Mouse (Mus musculus) stomach, embryonic 14.5 days (tissue): ENCODE results near the gene Slc22a14. TPM values are rescaled to one million over a fixed set of nuclear protein-coding genes. Genes with fewer than 3 reads are reported as not detected.

Experiments
- ATAC-seq: fragments of 200-750 bp; cut with Nextera tagmentation; 2 replicates; pipeline ENCODE4 v1.8.0; 2017; ENCODE audit warnings: low read depth, moderate TSS enrichment; ENCODE audit not compliant: insufficient number of reproducible peaks, insufficient read depth, low FRiP score
- H3K27ac ChIP-seq: fragments of 300-500 bp; sonication (generic); 2 replicates; pipeline ENCODE4 v1.5.1; 2014; ENCODE audit warnings: mild to moderate bottlenecking, low read length, moderate library complexity, mixed read lengths
- H3K27me3 ChIP-seq: fragments of 300-500 bp; sonication (generic); 2 replicates; pipeline ENCODE4 v1.6.1; 2014; ENCODE audit warnings: low read length, control low read depth, mixed read lengths; ENCODE audit not compliant: control insufficient read depth, insufficient read depth
- H3K36me3 ChIP-seq: fragments of 300-500 bp; sonication (generic); 2 replicates; pipeline ENCODE4 v1.6.1; 2014; ENCODE audit warnings: mild to moderate bottlenecking, control low read depth, low read length, moderate library complexity, mixed read lengths; ENCODE audit not compliant: control insufficient read depth, insufficient read depth
- H3K4me1 ChIP-seq: fragments of 300-500 bp; sonication (generic); 2 replicates; pipeline ENCODE4 v1.6.1; 2014; ENCODE audit warnings: low read length, control low read depth, mixed read lengths; ENCODE audit not compliant: control insufficient read depth, insufficient read depth
- H3K4me2 ChIP-seq: fragments of 300-500 bp; sonication (generic); replicated peaks from 2 replicates; pipeline ENCODE4 v1.6.1; 2014; ENCODE audit warnings: low read depth, low read length, control low read depth
- H3K4me3 ChIP-seq: fragments of 300-500 bp; sonication (generic); 2 replicates; pipeline ENCODE4 v1.5.1; 2014; ENCODE audit warnings: low read depth, low read length, control low read depth
- H3K9ac ChIP-seq: fragments of 300-500 bp; sonication (generic); replicated peaks from 2 replicates; pipeline ENCODE4 v1.6.1; 2014; ENCODE audit warnings: low read depth, mild to moderate bottlenecking, control low read depth, low read length, moderate library complexity, mixed read lengths
- H3K9me3 ChIP-seq: fragments of 300-500 bp; sonication (generic); 2 replicates; pipeline ENCODE4 v1.6.1; 2016; ENCODE audit warnings: low read depth, low read length, control low read depth; ENCODE audit not compliant: control insufficient read depth
- WGBS: fragments of 180-500 bp; shearing (Covaris S2); extraction: QIAGEN DNeasy Blood & Tissue Kit; methylation state at CpG from one replicate; pipeline ENCODE4 v1.1.7; 2014; 5-methylcytosine and 5-hydroxymethylcytosine counted together
- polyA plus RNA-seq: library from polyadenylated mRNA; unstranded; fragments of >200 nt; fragmentation: Nextera tagmentation; extraction: Ambion mirVana; gene quantifications from 2 replicates; pipeline ENCODE4 v1.2.1, GENCODE M21; 2014

The Slc22a14 gene
- polyA plus RNA-seq, 1 experiment from 2014 or later: not detected

DNA sequence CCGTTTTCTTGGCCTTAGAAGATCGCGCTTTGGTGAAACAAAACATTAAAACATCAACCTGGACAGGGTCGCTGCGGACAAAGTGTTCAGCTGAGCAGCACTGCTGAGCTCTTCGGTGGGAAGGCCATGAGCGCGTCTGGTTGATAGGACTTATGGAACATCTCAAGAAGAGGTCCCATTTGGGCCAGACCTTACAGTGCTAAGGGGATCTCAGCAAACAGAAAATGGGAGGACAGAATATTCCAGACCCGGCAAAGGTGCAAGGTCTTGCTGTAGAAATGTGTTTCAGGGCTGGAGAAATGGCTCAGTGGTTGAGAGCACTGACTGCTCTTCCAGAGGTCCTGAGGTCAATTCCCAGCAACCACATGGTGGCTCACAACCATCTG, 42.1 kb downstream of the Slc22a14 start:
- H3K36me3 ChIP-seq: no peaks in the 10 kb centered on the region
- no peaks in the 10 kb centered on the region for H3K27me3 ChIP-seq
- peaks cover 5% of the 10 kb centered on the region; the same call in 1 of the 2 replicates for H3K4me1 ChIP-seq
- H3K9ac ChIP-seq: peak overlapping the region; percentile 46
- WGBS: 5% methylated on average over 9 of the region's 9 CpGs
- peak overlapping the region; percentile 79 for H3K4me3 ChIP-seq
- no peak for ATAC-seq
- peak overlapping the region; percentile 90 for H3K27ac ChIP-seq
- H3K4me2 ChIP-seq: peak overlapping the region; percentile 80
- no peaks in the 10 kb centered on the region for H3K9me3 ChIP-seq

DNA sequence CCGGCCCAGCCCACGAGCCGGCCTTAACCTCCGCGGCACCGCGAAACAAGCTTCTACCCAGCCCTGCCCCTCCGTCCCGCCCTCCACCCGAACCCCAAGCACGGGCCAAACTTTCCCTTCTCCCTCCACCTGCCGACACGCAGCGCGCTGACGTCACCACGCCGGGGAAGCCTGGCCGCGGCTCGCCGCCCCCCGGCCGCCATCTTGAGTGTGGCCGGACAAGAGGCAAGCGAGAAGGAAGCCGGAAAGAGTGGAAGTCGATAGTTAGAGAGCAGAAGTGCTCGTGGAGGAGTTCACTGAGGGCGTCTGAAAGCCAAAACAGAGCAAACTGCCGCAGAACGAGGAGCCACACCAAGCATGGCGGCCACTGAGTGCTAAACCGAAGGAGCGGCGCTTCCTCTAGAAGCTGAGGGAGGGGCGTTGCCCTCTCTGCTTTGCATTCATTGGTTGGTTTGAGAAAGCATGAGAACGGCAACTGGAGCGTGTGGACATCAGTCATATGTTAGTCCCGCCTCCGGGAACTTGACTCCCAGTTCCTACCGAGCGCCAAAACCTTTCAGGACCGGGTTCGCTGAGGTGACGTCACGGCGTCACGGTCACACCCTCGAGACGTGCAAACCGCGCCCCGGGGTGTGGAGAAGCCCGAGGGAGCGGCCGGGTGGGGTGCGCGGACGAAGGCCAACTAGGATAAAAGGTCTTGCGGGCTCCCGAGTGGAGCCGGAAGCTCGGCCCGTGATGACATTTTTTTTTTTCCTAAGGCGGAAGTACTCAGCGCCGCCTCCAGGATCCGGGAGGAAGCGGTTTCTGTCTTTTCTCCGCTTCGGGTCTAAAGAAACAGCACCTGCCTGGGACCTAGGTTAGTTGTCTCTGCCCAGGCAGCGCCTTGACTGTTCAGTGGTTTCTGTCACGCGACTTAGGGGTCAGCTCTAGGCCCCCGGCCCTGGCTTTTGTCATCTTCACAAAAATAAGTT, 42.8 kb downstream of the Slc22a14 start, which contains the start of gene Oxsr1:
Gene Oxsr1, minus strand, starts transcription at position 139 of the 971 bp plus-strand sequence.
- no peaks in the 10 kb centered on the region for H3K36me3 ChIP-seq

DNA sequence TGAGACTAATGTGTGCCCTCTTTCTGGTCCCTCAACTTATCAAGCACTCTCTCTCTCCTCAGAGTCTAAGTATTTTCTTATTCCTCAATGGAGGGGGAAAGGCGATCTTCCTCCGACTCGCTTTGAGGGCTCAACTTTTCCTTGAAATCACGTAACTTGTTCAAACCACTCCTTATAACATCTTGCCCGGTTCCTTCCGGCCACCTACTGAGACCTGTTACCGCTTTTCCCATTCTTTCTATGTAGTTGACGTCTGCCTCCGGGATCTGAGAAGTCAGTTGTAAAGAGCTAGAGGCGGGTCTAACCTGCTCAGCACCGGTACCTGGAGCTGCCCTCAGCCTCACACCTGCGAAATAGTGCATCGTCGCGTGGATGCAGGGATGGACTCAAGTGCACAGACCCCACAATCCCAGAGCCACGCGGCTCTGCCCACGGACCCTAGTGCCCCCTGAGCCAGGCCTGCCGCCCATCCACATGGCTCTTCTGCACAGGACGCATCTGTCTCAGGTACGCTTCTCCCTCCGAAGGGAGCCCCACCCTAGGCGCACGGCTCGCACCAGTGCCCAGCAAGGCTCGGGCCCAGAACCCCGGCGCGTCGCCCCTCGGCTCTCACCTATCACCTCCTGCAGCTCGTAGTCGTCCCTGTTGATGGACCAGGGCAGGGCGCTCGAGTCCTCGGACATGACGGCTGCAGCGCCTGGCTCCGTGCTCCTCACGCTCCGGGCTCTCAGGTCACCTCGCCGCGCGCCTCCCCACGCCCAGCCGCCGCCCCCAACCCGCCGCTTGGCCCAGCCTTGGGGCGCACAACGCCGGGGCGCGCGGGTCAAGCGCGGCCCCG, 43.7 kb downstream of the Slc22a14 start:
- Histone ChIP-seq H3K27ac (peak overlapping the region; percentile 90), H3K4me2 (peak overlapping the region; percentile 80), H3K27me3 (no peaks in the 10 kb centered on the region), H3K9me3 (no peaks in the 10 kb centered on the region), H3K4me3 (peak overlapping the region; percentile 79), H3K36me3 (no peaks in the 10 kb centered on the region), H3K4me1 (peaks cover 5% of the 10 kb centered on the region; the same call in 1 of the 2 replicates), H3K9ac (peak overlapping the region; percentile 67)
- under 1% methylated on average over 59 of the region's 59 CpGs for WGBS
- ATAC-seq: peak; percentile 11; the same call in 1 of the 2 replicates

More for the DNA sequence above, 42.8 kb downstream of the Slc22a14 start, which contains the start of gene Oxsr1:
- peak; percentile 97 for ATAC-seq
- Histone ChIP-seq H3K27ac (peak within 1 kb of the TSS; percentile 90), H3K9me3 (no peaks in the 10 kb centered on the region), H3K4me2 (peak within 1 kb of the TSS; percentile 80), H3K4me1 (peaks cover 5% of the 10 kb centered on the region; the same call in 1 of the 2 replicates), H3K27me3 (no peaks in the 10 kb centered on the region), H3K4me3 (peak within 1 kb of the TSS; percentile 79), H3K9ac (peak within 1 kb of the TSS; percentile 67)
- under 1% methylated on average over 75 of the region's 76 CpGs for WGBS

DNA sequence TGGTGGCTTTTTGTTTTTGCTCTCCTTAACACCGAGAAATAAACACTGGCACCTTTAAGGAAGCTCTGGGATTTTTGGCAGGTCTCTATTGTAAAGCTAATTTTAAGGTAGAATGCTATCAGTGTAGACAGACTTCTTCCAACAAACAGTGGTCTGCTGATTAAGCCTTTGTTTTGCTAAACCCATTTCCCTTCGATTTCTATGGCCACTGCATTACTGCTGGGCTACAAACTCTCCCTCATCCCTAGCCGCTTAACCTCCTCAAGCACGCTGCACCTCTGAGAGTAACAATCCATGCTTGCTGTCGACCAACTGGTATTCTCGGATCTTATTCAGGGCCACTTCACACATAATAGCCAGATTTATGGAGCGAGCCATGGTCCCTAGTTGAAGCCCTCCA, 44.4 kb downstream of the Slc22a14 start:
- ATAC-seq: no peak
- H3K4me1 ChIP-seq: peaks cover 5% of the 10 kb centered on the region; the same call in 1 of the 2 replicates
- H3K9me3 ChIP-seq: no peaks in the 10 kb centered on the region
- H3K27me3 ChIP-seq: no peaks in the 10 kb centered on the region
- H3K36me3 ChIP-seq: no peaks in the 10 kb centered on the region
- WGBS: 12% methylated on average over 7 of the region's 7 CpGs
- peak overlapping the region; percentile 79 for H3K4me3 ChIP-seq
- no peak overlapping the region for H3K27ac ChIP-seq
- peak overlapping the region; percentile 6; the same call in 1 of the 2 replicates for H3K9ac ChIP-seq
- peak overlapping the region; percentile 80 for H3K4me2 ChIP-seq

DNA sequence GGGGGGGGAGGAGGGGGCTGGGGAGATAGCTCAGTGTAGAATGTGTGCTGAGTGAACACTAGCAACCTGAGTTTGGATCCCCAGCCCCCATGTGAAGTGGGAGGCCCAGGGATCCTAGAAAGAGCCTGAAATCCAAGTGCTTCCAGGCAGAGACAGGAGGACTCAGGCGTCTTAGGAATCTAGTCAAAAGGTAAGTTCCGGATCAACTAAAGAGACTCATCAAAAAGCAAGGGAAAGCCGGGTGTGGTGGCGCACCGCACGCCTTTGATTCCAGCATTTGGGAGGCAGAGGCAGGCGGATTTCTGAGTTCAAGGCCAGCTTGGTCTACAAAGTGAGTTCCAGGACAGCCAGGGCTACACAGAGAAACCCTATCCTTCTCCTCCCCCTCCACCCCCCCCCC, 44.9 kb downstream of the Slc22a14 start:
- Histone ChIP-seq H3K9ac (no peak overlapping the region), H3K4me3 (no peak overlapping the region), H3K4me1 (peaks cover 5% of the 10 kb centered on the region; the same call in 1 of the 2 replicates), H3K27me3 (no peaks in the 10 kb centered on the region), H3K36me3 (no peaks in the 10 kb centered on the region), H3K4me2 (peak overlapping the region; percentile 80), H3K27ac (no peak overlapping the region), H3K9me3 (no peaks in the 10 kb centered on the region)
- WGBS: 84% methylated on average over 7 of the region's 7 CpGs
- ATAC-seq: no peak

DNA sequence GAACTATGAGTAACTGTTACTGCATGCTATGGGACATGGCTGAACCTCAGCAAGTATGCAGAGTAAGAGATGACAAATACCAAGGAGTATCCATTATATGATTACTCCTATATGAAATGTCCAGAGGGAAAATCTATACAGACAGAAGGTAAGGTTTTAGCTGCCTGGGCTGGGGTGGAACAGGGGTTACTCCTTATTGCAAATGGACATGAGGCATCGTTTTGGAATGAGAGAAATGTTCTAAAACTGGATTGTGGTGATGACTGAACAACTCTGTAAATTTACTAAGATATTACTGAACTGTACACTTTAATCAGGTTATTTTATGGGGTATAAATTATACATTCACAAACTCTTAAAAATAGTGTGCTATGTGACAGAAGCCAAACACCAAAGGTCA, 46.5 kb downstream of the Slc22a14 start:
- no peak for ATAC-seq
- Histone ChIP-seq H3K9ac (no peak overlapping the region), H3K9me3 (no peaks in the 10 kb centered on the region), H3K27ac (no peak overlapping the region), H3K4me1 (peaks cover 5% of the 10 kb centered on the region; the same call in 1 of the 2 replicates), H3K4me2 (no peak overlapping the region), H3K4me3 (no peak overlapping the region), H3K36me3 (no peaks in the 10 kb centered on the region), H3K27me3 (no peaks in the 10 kb centered on the region)
- WGBS: 88% methylated on average over 1 of the region's 1 CpGs

DNA sequence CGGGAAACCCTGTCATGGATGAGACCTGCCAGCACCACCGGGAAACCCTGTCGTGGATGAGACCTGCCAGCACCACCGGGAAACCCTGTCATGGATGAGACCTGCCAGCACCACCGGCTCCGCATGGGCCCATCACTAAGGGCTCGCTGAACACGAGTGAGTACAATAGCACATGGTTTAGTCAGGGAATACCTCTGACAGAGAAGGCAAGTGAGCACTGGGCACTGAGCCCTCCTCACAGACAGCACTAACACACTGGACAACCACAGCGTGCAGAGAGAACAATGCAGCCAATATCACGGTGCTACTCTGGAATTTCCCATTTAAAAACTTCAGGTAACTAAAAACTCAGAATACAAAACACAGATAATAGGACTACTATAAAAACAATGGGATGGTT, 52.3 kb downstream of the Slc22a14 start:
- Histone ChIP-seq H3K4me1 (no peaks in the 10 kb centered on the region), H3K4me3 (no peak overlapping the region), H3K9ac (no peak overlapping the region), H3K36me3 (no peaks in the 10 kb centered on the region), H3K9me3 (no peaks in the 10 kb centered on the region), H3K27ac (no peak overlapping the region), H3K27me3 (no peaks in the 10 kb centered on the region), H3K4me2 (no peak overlapping the region)
- 93% methylated on average over 10 of the region's 10 CpGs for WGBS
- no peak for ATAC-seq

DNA sequence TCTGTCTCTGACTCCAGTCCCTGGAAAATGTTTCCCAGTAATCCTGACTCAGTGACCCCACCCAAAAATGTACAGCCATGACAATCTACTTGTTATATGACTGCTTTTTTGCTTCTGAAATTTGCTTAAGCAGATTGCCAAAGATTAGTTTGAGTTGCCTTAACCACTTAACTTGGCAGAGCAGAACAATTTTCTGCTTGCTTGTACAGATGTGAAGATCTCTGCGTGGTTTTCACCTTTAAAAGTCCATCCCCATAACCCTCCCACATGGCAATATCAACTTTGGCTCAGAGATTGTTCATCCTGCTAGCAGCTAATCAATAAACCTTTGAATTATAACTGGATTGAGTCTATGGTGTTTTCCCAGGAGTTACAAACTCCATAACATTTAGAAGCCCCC, 56.3 kb downstream of the Slc22a14 start:
- H3K36me3 ChIP-seq: no peaks in the 10 kb centered on the region
- no peak for ATAC-seq
- no peaks in the 10 kb centered on the region for H3K4me1 ChIP-seq
- no peak overlapping the region for H3K4me3 ChIP-seq
- H3K27me3 ChIP-seq: no peaks in the 10 kb centered on the region
- no peak overlapping the region for H3K9ac ChIP-seq
- H3K4me2 ChIP-seq: no peak overlapping the region
- 87% methylated on average over 1 of the region's 1 CpGs for WGBS
- H3K9me3 ChIP-seq: no peaks in the 10 kb centered on the region
- H3K27ac ChIP-seq: no peak overlapping the region
